Mouse (Mus musculus) intestine, postnatal 0 days (tissue): Measurements from ENCODE around the gene Gm45062. TPM values are rescaled to one million over a fixed set of nuclear protein-coding genes. Genes with fewer than 3 reads are reported as not detected.

Experiments used
- ATAC-seq: fragments of 200-750 bp; cut with Nextera tagmentation; 2 replicates; pipeline ENCODE4 v1.8.0; 2017; ENCODE audit warnings: mild to moderate bottlenecking, moderate TSS enrichment, moderate library complexity
- H3K27ac ChIP-seq: fragments of 300-500 bp; sonication (generic); 2 replicates; pipeline ENCODE4 v1.5.1; 2014; ENCODE audit warnings: mild to moderate bottlenecking, low read depth, low read length, moderate library complexity
- H3K27me3 ChIP-seq: fragments of 300-500 bp; sonication (generic); replicated peaks from 2 replicates; pipeline ENCODE4 v1.6.1; 2014; ENCODE audit warnings: low read length, mixed read lengths; ENCODE audit not compliant: control insufficient read depth, insufficient read depth
- H3K36me3 ChIP-seq: fragments of 300-500 bp; sonication (generic); 2 replicates; pipeline ENCODE4 v1.6.1; 2014; ENCODE audit warnings: mild to moderate bottlenecking, moderate library complexity; ENCODE audit not compliant: control insufficient read depth, insufficient read depth
- H3K4me1 ChIP-seq: fragments of 300-500 bp; sonication (generic); replicated peaks from 2 replicates; pipeline ENCODE4 v1.6.1; 2014; ENCODE audit warnings: antibody characterized with exemption, low read length, mixed read lengths; ENCODE audit not compliant: control insufficient read depth, insufficient read depth
- H3K4me2 ChIP-seq: fragments of 300-500 bp; sonication (generic); replicated peaks from 2 replicates; pipeline ENCODE4 v1.6.1; 2014; ENCODE audit warnings: low read depth, mild to moderate bottlenecking, moderate library complexity
- H3K4me3 ChIP-seq: fragments of 300-500 bp; sonication (generic); 2 replicates; pipeline ENCODE4 v1.5.1; 2014; ENCODE audit warnings: low read depth, low read length
- H3K9ac ChIP-seq: fragments of 300-500 bp; sonication (generic); 2 replicates; pipeline ENCODE4 v1.6.1; 2014; ENCODE audit warnings: mild to moderate bottlenecking, low read depth, low read length
- H3K9me3 ChIP-seq: fragments of 300-500 bp; sonication (generic); 2 replicates; pipeline ENCODE4 v1.6.1; 2016; ENCODE audit warnings: mixed run types; ENCODE audit not compliant: control insufficient read depth
- CTCF ChIP-seq: sonication (generic); IDR thresholded peaks from 2 replicates; pipeline ENCODE4 v1.5.1; 2016; ENCODE audit warnings: low read depth, mild to moderate bottlenecking, control low read depth, antibody characterized with exemption, moderate library complexity
- WGBS: fragments of 180-500 bp; shearing (Covaris S2); extraction: QIAGEN DNeasy Blood & Tissue Kit; methylation state at CpG from one replicate; pipeline ENCODE4 v1.1.7; 2014; 5-methylcytosine and 5-hydroxymethylcytosine counted together
- polyA plus RNA-seq: library from polyadenylated mRNA; unstranded; fragments of >200 nt; fragmentation: Nextera tagmentation; extraction: Ambion mirVana; gene quantifications from 2 replicates; pipeline ENCODE4 v1.2.1, GENCODE M21; 2015

Gene Gm45062
- polyA plus RNA-seq, 1 experiment from 2014 or later, result 0.30 TPM

GRCm38 (mm10) chr6:8628715-8629267 lies 369.5 kb downstream of the Gm45062 start:
- H3K27me3 ChIP-seq, result no peaks in the 10 kb centered on the region
- H3K9ac ChIP-seq, result no peak overlapping the region
- TF ChIP-seq CTCF, result no peak
- H3K9me3 ChIP-seq, result no peaks in the 10 kb centered on the region
- ATAC-seq, result no peak
- H3K36me3 ChIP-seq, result no peaks in the 10 kb centered on the region
- H3K4me3 ChIP-seq, result no peak overlapping the region
- 94% methylated on average over 7 of the region's 7 CpGs for WGBS
- no peak overlapping the region for H3K27ac ChIP-seq
- no peak overlapping the region for H3K4me2 ChIP-seq
- H3K4me1 ChIP-seq, result no peaks in the 10 kb centered on the region

GRCm38 (mm10) chr6:8630531-8630930 lies 371.3 kb downstream of the Gm45062 start:
- no peak for TF ChIP-seq CTCF
- Histone ChIP-seq H3K4me2 (no peak overlapping the region), H3K4me1 (no peaks in the 10 kb centered on the region), H3K36me3 (no peaks in the 10 kb centered on the region), H3K27ac (no peak overlapping the region), H3K9ac (no peak overlapping the region), H3K4me3 (no peak overlapping the region), H3K27me3 (no peaks in the 10 kb centered on the region), H3K9me3 (no peaks in the 10 kb centered on the region)
- no peak for ATAC-seq
- WGBS, result 58% methylated on average over 7 of the region's 7 CpGs

GRCm38 (mm10) chr6:8631362-8631761 lies 372.1 kb downstream of the Gm45062 start:
- Histone ChIP-seq H3K9ac (no peak overlapping the region), H3K27ac (no peak overlapping the region), H3K4me2 (no peak overlapping the region), H3K27me3 (no peaks in the 10 kb centered on the region), H3K4me3 (no peak overlapping the region), H3K9me3 (no peaks in the 10 kb centered on the region), H3K4me1 (no peaks in the 10 kb centered on the region), H3K36me3 (no peaks in the 10 kb centered on the region)
- no peak for ATAC-seq
- no peak for TF ChIP-seq CTCF
- WGBS, result 88% methylated on average over 8 of the region's 8 CpGs

- Histone ChIP-seq H3K27ac (no peak overlapping the region), H3K4me2 (no peak overlapping the region), H3K9me3 (no peaks in the 10 kb centered on the region), H3K36me3 (no peaks in the 10 kb centered on the region), H3K27me3 (no peaks in the 10 kb centered on the region), H3K4me3 (no peak overlapping the region), H3K9ac (no peak overlapping the region), H3K4me1 (no peaks in the 10 kb centered on the region)
- ATAC-seq, result no peak
- WGBS, result 66% methylated on average over 5 of the region's 5 CpGs
- no peak for TF ChIP-seq CTCF
These were observed 372.9 kb downstream of the Gm45062 start for GRCm38 (mm10) chr6:8631986-8632632.

- WGBS, result 89% methylated on average over 4 of the region's 4 CpGs
- ATAC-seq, result no peak
- Histone ChIP-seq H3K27ac (no peak overlapping the region), H3K9me3 (no peaks in the 10 kb centered on the region), H3K36me3 (no peaks in the 10 kb centered on the region), H3K4me3 (no peak overlapping the region), H3K27me3 (no peaks in the 10 kb centered on the region), H3K4me2 (no peak overlapping the region), H3K9ac (no peak overlapping the region), H3K4me1 (no peaks in the 10 kb centered on the region)
- TF ChIP-seq CTCF, result no peak
These were observed 373.5 kb downstream of the Gm45062 start for GRCm38 (mm10) chr6:8632701-8633100.

GRCm38 (mm10) chr6:8638122-8638521 lies 378.9 kb downstream of the Gm45062 start:
- H3K27me3 ChIP-seq, result no peaks in the 10 kb centered on the region
- ATAC-seq, result no peak
- no peak overlapping the region for H3K27ac ChIP-seq
- H3K36me3 ChIP-seq, result no peaks in the 10 kb centered on the region
- H3K4me3 ChIP-seq, result no peak overlapping the region
- no peak overlapping the region for H3K4me2 ChIP-seq
- no peaks in the 10 kb centered on the region for H3K9me3 ChIP-seq
- 88% methylated on average over 4 of the region's 4 CpGs for WGBS
- no peak overlapping the region for H3K9ac ChIP-seq
- no peaks in the 10 kb centered on the region for H3K4me1 ChIP-seq
- TF ChIP-seq CTCF, result no peak

- H3K27ac ChIP-seq, result no peak overlapping the region
These were observed 379.6 kb downstream of the Gm45062 start for GRCm38 (mm10) chr6:8638899-8639298.

More at GRCm38 (mm10) chr6:8638899-8639298, 379.6 kb downstream of the Gm45062 start:
- TF ChIP-seq CTCF, result no peak
- Histone ChIP-seq H3K9ac (no peak overlapping the region), H3K27me3 (no peaks in the 10 kb centered on the region), H3K9me3 (no peaks in the 10 kb centered on the region), H3K4me2 (no peak overlapping the region), H3K36me3 (no peaks in the 10 kb centered on the region), H3K4me1 (no peaks in the 10 kb centered on the region), H3K4me3 (no peak overlapping the region)
- ATAC-seq, result no peak
- 80% methylated on average over 4 of the region's 4 CpGs for WGBS
